Mouse (Mus musculus): ENCODE measurements at regions not wholly inside any gene's neighbourhood (a gene's known extent, or its start where the extent isn't known, plus 50 kb on each side); places are given as distances from the start of the nearest gene placed in this dataset.

DNA sequence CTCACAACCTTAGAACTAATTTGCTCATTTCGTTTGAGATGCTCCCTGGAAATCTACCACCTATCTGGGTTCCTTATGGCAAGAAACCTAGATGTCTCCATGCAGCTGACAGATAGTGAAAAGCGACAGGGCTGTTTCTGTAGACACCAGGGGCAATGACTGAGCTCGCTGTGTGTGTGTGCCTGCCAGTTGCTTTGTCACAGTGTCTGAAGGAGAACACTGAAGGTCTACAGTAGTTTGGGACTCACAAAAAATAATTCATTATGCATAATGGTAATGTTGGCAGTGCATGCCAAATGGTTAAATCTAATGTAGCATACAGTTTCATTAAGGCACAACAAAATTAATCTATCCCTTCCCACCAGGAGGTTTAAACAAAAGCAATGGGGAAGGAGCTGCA, 453.2 kb upstream of the Kif2a start:
- no peak overlapping the region for H3K4me3 ChIP-seq (ENCODE audit: insufficient read depth, low read depth, low read length)
- WGBS = 73% methylated on average over 3 of the region's 3 CpGs
- H3K27ac ChIP-seq (ENCODE audit: insufficient read depth, low read depth, low read length) = no peak overlapping the region
- no peaks in the 10 kb centered on the region for H3K4me1 ChIP-seq (ENCODE audit: control insufficient read depth, insufficient read depth, low read length)
- no peak for TF ChIP-seq POLR2A (IDR thresholded peaks at IDR 0.05; ENCODE audit: insufficient read depth, low read depth, low read length)
- no peak for TF ChIP-seq CTCF (IDR thresholded peaks at IDR 0.05; ENCODE audit: insufficient read depth, low read depth, low read length)

DNA sequence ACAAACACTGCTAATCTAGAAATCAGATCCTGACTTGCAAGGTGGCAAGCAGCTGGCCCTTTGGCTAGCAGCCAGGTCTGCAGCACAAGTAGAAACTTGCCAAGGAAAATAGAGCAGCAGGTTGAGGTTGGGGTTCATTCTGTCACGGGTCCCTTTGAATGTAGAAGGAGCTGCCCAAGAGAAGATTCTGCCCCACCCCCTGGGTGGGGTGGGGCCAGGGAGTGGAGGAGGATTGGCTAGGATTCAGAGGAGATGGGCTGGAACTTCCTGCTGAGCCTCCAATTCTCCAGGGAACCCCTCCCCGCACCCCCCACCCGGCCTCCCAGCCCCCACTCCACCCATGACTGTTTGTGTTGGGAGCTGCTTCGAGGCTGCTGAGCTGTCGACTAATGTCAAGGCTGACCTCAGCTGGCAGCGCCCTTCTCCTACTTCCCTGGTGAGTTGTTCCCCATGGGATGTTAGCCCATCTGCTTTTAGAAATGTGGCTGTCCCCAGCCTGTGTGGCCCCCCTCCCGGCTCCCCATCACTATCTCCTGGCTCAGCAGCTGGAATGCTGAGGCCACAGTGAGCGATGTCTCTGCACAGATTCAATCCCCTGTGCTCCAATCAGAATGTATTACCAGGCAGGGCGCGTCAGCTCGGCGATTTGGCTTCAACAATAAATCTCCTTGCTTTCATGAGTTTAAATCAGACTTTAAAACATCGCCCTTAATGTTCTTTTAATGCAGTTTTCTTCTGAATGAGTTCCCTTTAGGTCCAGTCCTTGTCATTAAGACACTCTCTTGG, 447.8 kb upstream of the Kif2a start:
- H3K4me1 ChIP-seq (ENCODE audit: control insufficient read depth, insufficient read depth, low read length) = peaks cover 6% of the 10 kb centered on the region; the same call in 1 of the 2 replicates
- no peak overlapping the region for H3K27ac ChIP-seq (ENCODE audit: insufficient read depth, low read depth, low read length)
- peak overlapping the region; percentile 6; the same call in 1 of the 2 replicates for H3K4me3 ChIP-seq (ENCODE audit: insufficient read depth, low read depth, low read length)
- WGBS = 11% methylated on average over 13 of the region's 13 CpGs
- TF ChIP-seq POLR2A (IDR thresholded peaks at IDR 0.05; ENCODE audit: insufficient read depth, low read depth, low read length) (no peak), CTCF (IDR thresholded peaks at IDR 0.05; ENCODE audit: insufficient read depth, low read depth, low read length) (no peak)

DNA sequence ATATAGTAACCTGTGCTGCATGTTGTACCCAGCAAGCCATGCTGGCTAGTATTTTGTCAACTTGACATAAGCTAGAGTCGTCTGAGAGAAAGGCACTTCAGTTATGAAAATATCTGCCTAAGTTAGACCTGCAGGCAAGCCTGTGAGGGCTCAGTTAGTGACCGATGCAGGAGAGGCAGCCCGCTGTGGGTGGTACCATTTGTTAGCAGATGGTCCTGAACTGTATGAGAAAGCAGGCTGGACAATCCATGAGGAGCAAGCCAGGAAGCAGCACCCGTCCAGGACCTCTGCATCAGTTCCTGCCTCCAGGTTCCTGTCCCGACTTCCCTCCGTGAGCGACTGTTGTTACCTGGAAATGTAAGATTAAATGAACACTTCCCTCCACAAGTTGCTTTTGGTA, 440.9 kb upstream of the Kif2a start:
- WGBS = 98% methylated on average over 7 of the region's 7 CpGs
- no peak overlapping the region for H3K27ac ChIP-seq (ENCODE audit: insufficient read depth, low read depth, low read length)
- H3K4me3 ChIP-seq (ENCODE audit: insufficient read depth, low read depth, low read length) = no peak overlapping the region
- peaks cover 4% of the 10 kb centered on the region; the same call in 1 of the 2 replicates for H3K4me1 ChIP-seq (ENCODE audit: control insufficient read depth, insufficient read depth, low read length)
- no peak for TF ChIP-seq CTCF (IDR thresholded peaks at IDR 0.05; ENCODE audit: insufficient read depth, low read depth, low read length)
- no peak for TF ChIP-seq POLR2A (IDR thresholded peaks at IDR 0.05; ENCODE audit: insufficient read depth, low read depth, low read length)

DNA sequence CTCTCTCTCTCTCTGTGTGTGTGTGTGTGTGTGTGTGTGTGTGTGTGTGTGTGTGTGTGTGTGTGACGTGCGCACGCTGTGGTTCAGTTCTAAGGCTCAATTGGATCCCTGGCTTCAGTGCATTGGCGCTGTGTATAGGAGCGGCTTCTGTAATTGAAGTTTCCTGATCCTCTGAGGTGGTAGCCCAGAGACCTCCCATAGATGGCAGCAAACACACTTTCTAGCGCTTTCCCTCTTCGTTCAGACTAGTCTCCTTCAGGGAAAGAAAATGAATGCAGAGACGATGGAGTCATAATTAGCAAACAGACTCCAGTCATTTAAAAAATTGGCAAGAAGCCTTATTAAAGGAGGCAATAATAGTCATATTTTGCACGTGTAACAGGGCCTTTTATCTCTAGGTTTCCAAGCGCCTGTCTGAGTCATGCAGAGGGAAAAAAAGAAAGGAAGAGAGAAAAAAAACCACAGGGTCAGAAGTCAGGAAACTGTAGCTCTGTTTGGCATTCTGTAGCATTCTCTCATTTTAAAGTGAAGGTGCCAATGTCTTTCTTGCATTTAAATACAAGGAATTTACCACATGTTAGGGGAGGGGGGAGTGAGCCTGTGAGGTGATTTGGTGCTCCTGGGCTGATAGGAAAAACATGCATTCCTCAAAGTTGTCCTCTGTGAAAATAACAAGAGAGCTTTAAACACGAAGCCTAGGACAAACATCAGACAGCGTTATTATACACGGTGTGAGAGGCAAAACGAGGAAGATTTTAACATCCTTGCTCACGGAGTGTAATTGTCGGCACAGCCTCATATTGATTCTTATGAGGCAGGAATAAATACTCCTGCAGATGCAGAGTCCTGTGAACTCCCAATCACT, 439.4 kb upstream of the Kif2a start:
- H3K4me1 ChIP-seq (ENCODE audit: control insufficient read depth, insufficient read depth, low read length) = no peaks in the 10 kb centered on the region
- TF ChIP-seq CTCF (IDR thresholded peaks at IDR 0.05; ENCODE audit: insufficient read depth, low read depth, low read length) (no peak), POLR2A (IDR thresholded peaks at IDR 0.05; ENCODE audit: insufficient read depth, low read depth, low read length) (no peak)
- no peak overlapping the region for H3K27ac ChIP-seq (ENCODE audit: insufficient read depth, low read depth, low read length)
- WGBS = 13% methylated on average over 16 of the region's 16 CpGs
- no peak overlapping the region for H3K4me3 ChIP-seq (ENCODE audit: insufficient read depth, low read depth, low read length)

DNA sequence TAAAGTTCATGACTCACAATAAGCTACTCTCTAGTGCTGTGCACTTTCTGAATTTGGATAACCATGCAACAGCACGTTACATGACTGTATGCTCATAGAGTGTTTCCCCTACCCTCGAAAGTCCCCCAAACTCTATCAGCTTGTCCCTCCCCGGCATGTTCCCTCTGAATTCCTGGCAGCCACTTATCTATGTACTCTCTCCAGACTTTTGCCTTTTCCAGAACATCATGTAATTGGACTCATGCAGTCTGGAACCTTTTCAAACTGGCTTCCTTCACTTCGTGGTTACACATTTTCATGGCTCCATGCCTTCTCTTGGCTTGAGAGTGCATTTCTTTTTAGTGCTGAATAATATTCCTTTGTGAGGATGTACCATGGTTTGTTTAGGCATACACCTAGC, 436.8 kb upstream of the Kif2a start:
- 87% methylated on average over 4 of the region's 4 CpGs for WGBS
- H3K4me1 ChIP-seq (ENCODE audit: control insufficient read depth, insufficient read depth, low read length) = no peaks in the 10 kb centered on the region
- H3K27ac ChIP-seq (ENCODE audit: insufficient read depth, low read depth, low read length) = no peak overlapping the region
- TF ChIP-seq POLR2A (IDR thresholded peaks at IDR 0.05; ENCODE audit: insufficient read depth, low read depth, low read length) (no peak), CTCF (IDR thresholded peaks at IDR 0.05; ENCODE audit: insufficient read depth, low read depth, low read length) (no peak)
- no peak overlapping the region for H3K4me3 ChIP-seq (ENCODE audit: insufficient read depth, low read depth, low read length)

DNA sequence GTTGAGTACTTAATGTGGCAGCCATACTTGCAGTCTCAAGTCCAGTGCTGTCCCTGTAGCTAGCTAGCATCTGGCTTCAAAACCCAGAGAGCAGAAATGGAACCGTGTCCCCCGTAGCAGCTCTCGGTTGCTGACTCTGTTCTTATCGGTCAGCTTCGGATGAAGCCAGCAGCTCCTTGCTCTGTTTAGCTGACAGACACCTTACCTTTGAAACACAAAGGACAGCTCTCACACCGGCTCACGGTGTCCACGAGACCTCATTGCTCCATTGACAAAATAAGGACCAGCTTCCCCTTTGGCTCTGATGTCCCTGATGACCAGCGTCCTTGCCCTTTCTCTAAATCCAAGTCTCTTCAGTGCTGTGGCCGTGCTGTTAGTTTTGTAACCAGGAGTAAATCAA, 435.3 kb upstream of the Kif2a start:
- Histone ChIP-seq H3K27ac (ENCODE audit: insufficient read depth, low read depth, low read length) (no peak overlapping the region), H3K4me1 (ENCODE audit: control insufficient read depth, insufficient read depth, low read length) (no peaks in the 10 kb centered on the region), H3K4me3 (ENCODE audit: insufficient read depth, low read depth, low read length) (no peak overlapping the region)
- no peak for TF ChIP-seq CTCF (IDR thresholded peaks at IDR 0.05; ENCODE audit: insufficient read depth, low read depth, low read length)
- TF ChIP-seq POLR2A (IDR thresholded peaks at IDR 0.05; ENCODE audit: insufficient read depth, low read depth, low read length) = no peak
- WGBS = 96% methylated on average over 10 of the region's 10 CpGs

DNA sequence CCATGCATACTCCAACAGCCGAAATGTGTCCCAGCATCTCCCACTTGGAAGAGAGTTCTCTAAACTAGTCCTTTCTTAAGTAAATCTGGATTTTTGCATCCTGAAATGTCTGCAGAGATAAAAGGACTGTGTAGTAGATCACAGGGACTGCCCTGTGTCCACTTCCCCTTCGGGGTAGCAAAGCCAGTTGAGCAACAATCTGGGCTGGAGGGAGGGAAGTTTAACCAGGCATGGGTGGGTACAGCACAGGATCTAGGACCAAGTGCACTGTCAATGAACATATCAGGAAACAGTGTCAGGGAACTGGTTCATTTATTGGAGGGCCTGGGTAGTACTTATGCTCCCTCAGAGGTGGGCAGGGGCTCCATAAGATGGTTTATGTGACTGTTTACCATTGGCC, 434.5 kb upstream of the Kif2a start:
- no peak overlapping the region for H3K4me3 ChIP-seq (ENCODE audit: insufficient read depth, low read depth, low read length)
- H3K27ac ChIP-seq (ENCODE audit: insufficient read depth, low read depth, low read length) = no peak overlapping the region
- no peak for TF ChIP-seq POLR2A (IDR thresholded peaks at IDR 0.05; ENCODE audit: insufficient read depth, low read depth, low read length)
- TF ChIP-seq CTCF (IDR thresholded peaks at IDR 0.05; ENCODE audit: insufficient read depth, low read depth, low read length) = no peak
- no peaks in the 10 kb centered on the region for H3K4me1 ChIP-seq (ENCODE audit: control insufficient read depth, insufficient read depth, low read length)
- WGBS = 92% methylated on average over 2 of the region's 2 CpGs

DNA sequence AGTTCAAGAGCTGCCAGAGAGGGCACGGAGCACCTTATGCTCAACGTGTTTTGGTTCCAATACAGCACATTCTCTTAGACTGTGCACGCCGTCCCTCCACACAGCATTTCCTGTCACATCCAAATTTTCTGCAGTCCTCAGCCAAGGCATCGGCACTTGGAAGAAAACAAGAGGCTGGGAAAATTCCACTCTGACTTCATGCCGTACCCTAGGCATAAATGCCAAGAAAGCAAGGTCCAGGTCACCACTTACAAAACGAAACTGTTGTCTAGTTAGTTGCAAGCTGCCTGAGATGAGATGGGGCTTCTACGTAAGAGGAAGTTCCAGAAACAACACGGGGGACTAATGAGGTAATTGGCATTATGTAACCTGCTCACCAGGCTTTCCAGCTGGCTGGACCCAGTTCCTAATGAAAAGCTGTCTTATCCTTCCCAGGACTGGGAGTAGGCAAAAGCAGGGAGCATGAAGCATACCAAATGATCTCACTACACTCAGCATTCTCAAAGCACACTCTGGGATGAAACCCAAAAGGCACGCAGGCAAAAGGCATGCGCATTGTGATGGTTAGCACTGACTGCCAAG, 427.8 kb upstream of the Kif2a start:
- H3K27ac ChIP-seq (ENCODE audit: insufficient read depth, low read depth, low read length) = no peak overlapping the region
- H3K4me3 ChIP-seq (ENCODE audit: insufficient read depth, low read depth, low read length) = peak overlapping the region; percentile 18; the same call in 1 of the 2 replicates
- TF ChIP-seq POLR2A (IDR thresholded peaks at IDR 0.05; ENCODE audit: insufficient read depth, low read depth, low read length) = no peak
- TF ChIP-seq CTCF (IDR thresholded peaks at IDR 0.05; ENCODE audit: insufficient read depth, low read depth, low read length) = no peak
- H3K4me1 ChIP-seq (ENCODE audit: control insufficient read depth, insufficient read depth, low read length) = no peaks in the 10 kb centered on the region
- WGBS = 23% methylated on average over 11 of the region's 11 CpGs

DNA sequence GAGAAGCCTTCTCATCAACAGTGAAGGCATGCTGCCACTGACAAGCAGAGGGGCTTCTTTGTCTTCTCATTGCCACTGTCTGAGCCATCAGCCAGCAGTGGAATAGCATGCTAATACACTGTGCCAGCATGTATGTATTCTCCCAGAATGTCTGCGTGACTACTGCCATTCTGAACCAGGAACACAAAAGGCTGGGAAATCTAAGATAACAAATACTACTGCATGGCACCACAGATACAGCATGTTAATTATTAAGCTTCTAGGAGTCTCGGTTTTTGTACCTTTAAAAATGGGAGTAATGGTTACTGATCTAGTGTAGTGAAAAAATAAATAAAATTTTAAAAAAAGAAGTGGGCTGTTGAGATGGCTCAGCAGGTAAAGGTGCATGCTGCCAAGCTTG, 425.9 kb upstream of the Kif2a start:
- Histone ChIP-seq H3K4me1 (ENCODE audit: control insufficient read depth, insufficient read depth, low read length) (no peaks in the 10 kb centered on the region), H3K27ac (ENCODE audit: insufficient read depth, low read depth, low read length) (no peak overlapping the region), H3K4me3 (ENCODE audit: insufficient read depth, low read depth, low read length) (no peak overlapping the region)
- TF ChIP-seq CTCF (IDR thresholded peaks at IDR 0.05; ENCODE audit: insufficient read depth, low read depth, low read length) (no peak), POLR2A (IDR thresholded peaks at IDR 0.05; ENCODE audit: insufficient read depth, low read depth, low read length) (no peak)
- 91% methylated on average over 2 of the region's 2 CpGs for WGBS
